Comparison of ENCODE assay signal across 8 mouse cellular contexts in the genomic region with DNA sequence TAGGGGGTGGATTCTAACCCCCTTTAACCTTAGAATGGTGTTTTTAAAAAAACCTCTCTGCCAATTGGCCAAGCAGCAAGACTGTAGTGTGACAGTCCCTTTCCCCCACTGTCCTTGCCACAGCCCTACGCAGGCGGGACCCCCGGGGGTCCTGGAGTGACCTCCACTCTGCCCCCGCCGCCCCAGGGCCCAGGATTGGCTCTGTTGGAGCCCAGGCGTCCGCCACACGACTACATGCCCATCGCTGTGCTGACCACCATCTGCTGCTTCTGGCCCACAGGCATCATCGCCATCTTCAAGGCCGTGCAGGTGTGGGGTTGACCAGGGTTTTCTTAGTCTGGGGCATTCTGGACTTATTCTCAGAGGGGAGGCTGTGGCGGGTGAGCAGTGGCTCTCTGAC. TPM values are rescaled to one million over a fixed set of nuclear protein-coding genes. Genes with fewer than 3 reads are reported as not detected.
DNase-seq lines count a peak whose midpoint lies in the region; ATAC-seq and TF ChIP-seq lines count a peak whose summit lies in the region.

No protein-coding gene starts in this region.

- peaks cover 51% of the 10 kb centered on the region for H3K27me3 ChIP-seq in heart, embryonic 14.5 days (ENCODE audit: control insufficient read depth, insufficient read depth, low read length)
- H3K27me3 ChIP-seq in forebrain, postnatal 0 days (ENCODE audit: insufficient read depth, low read length), result no peaks in the 10 kb centered on the region
- H3K27me3 ChIP-seq in midbrain, embryonic 11.5 days (ENCODE audit: control insufficient read depth, insufficient read depth, low read length), result peaks cover 26% of the 10 kb centered on the region

- DNase-seq in heart, adult 9 months (ENCODE audit: low spot score in 2 of 2), result no peak
- DNase-seq in brain, adult 2 months (ENCODE audit: low read depth, low spot score), result peak; percentile 45
- DNase-seq in forebrain, postnatal 0 days, result no peak
- peak; percentile 86 for DNase-seq in midbrain, embryonic 11.5 days (ENCODE audit: low spot score, missing footprints)
- no peak for DNase-seq in urinary bladder, adult 2 months (ENCODE audit: low spot score)
- no peak for DNase-seq in embryo, embryonic 9.5 days (ENCODE audit: extremely low spot score)
- no peak for DNase-seq in right cerebral cortex, adult 2 months (ENCODE audit: low spot score in 2 of 2)

- peak overlapping the region; percentile 68 for H3K4me2 ChIP-seq in heart, embryonic 14.5 days (ENCODE audit: low read length)
- peak overlapping the region; percentile 92 for H3K4me2 ChIP-seq in forebrain, postnatal 0 days (ENCODE audit: low read depth)
- peak overlapping the region; percentile 56 for H3K4me2 ChIP-seq in midbrain, embryonic 11.5 days

- H3K36me3 ChIP-seq in heart, embryonic 14.5 days (ENCODE audit: control insufficient read depth, insufficient read depth, low read length), result no peaks in the 10 kb centered on the region
- no peaks in the 10 kb centered on the region for H3K36me3 ChIP-seq in forebrain, postnatal 0 days (ENCODE audit: insufficient read depth)
- no peaks in the 10 kb centered on the region for H3K36me3 ChIP-seq in midbrain, embryonic 11.5 days (ENCODE audit: control insufficient read depth, insufficient read depth, low read length)

- no peaks in the 10 kb centered on the region for H3K9me3 ChIP-seq in heart, embryonic 14.5 days (ENCODE audit: control insufficient read depth, low read length)
- H3K9me3 ChIP-seq in forebrain, postnatal 0 days (ENCODE audit: low read length), result no peaks in the 10 kb centered on the region
- H3K9me3 ChIP-seq in midbrain, embryonic 11.5 days (ENCODE audit: control insufficient read depth, low read length), result no peaks in the 10 kb centered on the region

- H3K9ac ChIP-seq in heart, embryonic 14.5 days (ENCODE audit: low read length), result peak overlapping the region; percentile 46; the same call in 1 of the 2 replicates
- peak overlapping the region; percentile 19; the same call in 1 of the 2 replicates for H3K9ac ChIP-seq in forebrain, postnatal 0 days
- no peak overlapping the region for H3K9ac ChIP-seq in midbrain, embryonic 11.5 days (ENCODE audit: low read length)

- 8% methylated on average over 12 of the region's 12 CpGs for WGBS in heart, embryonic 14.5 days
- 9% methylated on average over 12 of the region's 12 CpGs for WGBS in forebrain, postnatal 0 days
- 3% methylated on average over 12 of the region's 12 CpGs for WGBS in midbrain, embryonic 11.5 days

- no peak for ATAC-seq in heart, embryonic 14.5 days (ENCODE audit: insufficient number of reproducible peaks, insufficient read depth, low FRiP score, low read depth)
- no peak for ATAC-seq in forebrain, postnatal 0 days
- no peak for ATAC-seq in midbrain, embryonic 11.5 days (ENCODE audit: low FRiP score)

- no peak for TF ChIP-seq CTCF in forebrain, postnatal 0 days (IDR thresholded peaks at IDR 0.05; ENCODE audit: low read depth)

- no peak overlapping the region for H3K27ac ChIP-seq in heart, embryonic 14.5 days (replicated peaks in 1 of 2; ENCODE audit: control insufficient read depth in 1 of 2, insufficient read depth in 1 of 2, low read depth in 2 of 2, low read length in 2 of 2)
- H3K27ac ChIP-seq in forebrain, postnatal 0 days (ENCODE audit: low read depth, low read length), result no peak overlapping the region
- H3K27ac ChIP-seq in midbrain, embryonic 11.5 days (ENCODE audit: low read depth, low read length), result no peak overlapping the region

- peak overlapping the region in 1 of 2 experiments; percentile 33; a peak in 2 of 4 replicates for H3K4me3 ChIP-seq in heart, embryonic 14.5 days (ENCODE audit: control insufficient read depth in 1 of 2, insufficient read depth in 1 of 2, low read depth in 1 of 2, low read length in 2 of 2)
- peak overlapping the region; percentile 45 for H3K4me3 ChIP-seq in forebrain, postnatal 0 days (ENCODE audit: low read depth, low read length)
- peak overlapping the region; percentile 29 for H3K4me3 ChIP-seq in midbrain, embryonic 11.5 days (ENCODE audit: low read depth, low read length)

- H3K4me1 ChIP-seq in heart, embryonic 14.5 days (ENCODE audit: control insufficient read depth in 2 of 2, insufficient read depth in 2 of 2, low read length in 2 of 2), result peaks cover 14 to 36% of the 10 kb centered on the region in 2 experiments
- peaks cover 21% of the 10 kb centered on the region for H3K4me1 ChIP-seq in forebrain, postnatal 0 days (ENCODE audit: insufficient read depth)
- peaks cover 39% of the 10 kb centered on the region for H3K4me1 ChIP-seq in midbrain, embryonic 11.5 days (ENCODE audit: control insufficient read depth, insufficient read depth, low read length)

RNA-seq across cellular contexts. Expression of gene Prrt1, which starts 2.3 kb away (rescaled TPM):
- polyA plus RNA-seq in heart, embryonic 14.5 days (2014; fragmentation: Nextera tagmentation; extraction: Ambion mirVana), result 0.27 and 0.39 TPM in 2 replicates
- total RNA-seq in forebrain, postnatal 0 days (2014; rRNA removed), result 7.8 and 11.4 TPM in 2 replicates
- polyA plus RNA-seq in forebrain, postnatal 0 days (2015; fragmentation: Nextera tagmentation; extraction: Ambion mirVana), result 12.2 and 15.1 TPM in 2 replicates
- polyA plus RNA-seq in midbrain, embryonic 11.5 days (2014; fragmentation: Nextera tagmentation; extraction: Ambion mirVana), result 1.8 and 2.4 TPM in 2 replicates
- 8.0 and 11.1 TPM in 2 replicates for polyA plus RNA-seq in urinary bladder, adult 2 months (2012; rRNA removed)

RNA-seq across cellular contexts. Expression of gene Ppt2, which starts 3.3 kb away (rescaled TPM):
- polyA plus RNA-seq in heart, embryonic 14.5 days (2014; fragmentation: Nextera tagmentation; extraction: Ambion mirVana), result 30.4 and 33.3 TPM in 2 replicates
- 24.2 and 27.2 TPM in 2 replicates for total RNA-seq in forebrain, postnatal 0 days (2014; rRNA removed)
- 17.6 and 20.2 TPM in 2 replicates for polyA plus RNA-seq in forebrain, postnatal 0 days (2015; fragmentation: Nextera tagmentation; extraction: Ambion mirVana)
- polyA plus RNA-seq in midbrain, embryonic 11.5 days (2014; fragmentation: Nextera tagmentation; extraction: Ambion mirVana), result 25.8 and 26.4 TPM in 2 replicates
- 22.8 and 24.8 TPM in 2 replicates for polyA plus RNA-seq in urinary bladder, adult 2 months (2012; rRNA removed)

RNA-seq across cellular contexts. Expression of gene Fkbpl, which starts 12.9 kb away (rescaled TPM):
- 7.3 and 8.9 TPM in 2 replicates for polyA plus RNA-seq in heart, embryonic 14.5 days (2014; fragmentation: Nextera tagmentation; extraction: Ambion mirVana)
- total RNA-seq in forebrain, postnatal 0 days (2014; rRNA removed), result 9.6 and 19.9 TPM in 2 replicates
- polyA plus RNA-seq in forebrain, postnatal 0 days (2015; fragmentation: Nextera tagmentation; extraction: Ambion mirVana), result 8.2 and 11.4 TPM in 2 replicates
- polyA plus RNA-seq in midbrain, embryonic 11.5 days (2014; fragmentation: Nextera tagmentation; extraction: Ambion mirVana), result 14.4 and 15.1 TPM in 2 replicates
- polyA plus RNA-seq in urinary bladder, adult 2 months (2012; rRNA removed), result 4.6 and 7.2 TPM in 2 replicates

RNA-seq across cellular contexts. Expression of gene Atf6b, which starts 15.3 kb away (rescaled TPM):
- 28.7 and 34.3 TPM in 2 replicates for polyA plus RNA-seq in heart, embryonic 14.5 days (2014; fragmentation: Nextera tagmentation; extraction: Ambion mirVana)
- 39.9 and 43.7 TPM in 2 replicates for total RNA-seq in forebrain, postnatal 0 days (2014; rRNA removed)
- polyA plus RNA-seq in forebrain, postnatal 0 days (2015; fragmentation: Nextera tagmentation; extraction: Ambion mirVana), result 86.1 and 86.4 TPM in 2 replicates
- 68.2 and 77.6 TPM in 2 replicates for polyA plus RNA-seq in midbrain, embryonic 11.5 days (2014; fragmentation: Nextera tagmentation; extraction: Ambion mirVana)
- polyA plus RNA-seq in urinary bladder, adult 2 months (2012; rRNA removed), result 39.2 and 42.1 TPM in 2 replicates

RNA-seq across cellular contexts. Expression of gene Egfl8, which starts 15.9 kb away (rescaled TPM):
- polyA plus RNA-seq in heart, embryonic 14.5 days (2014; fragmentation: Nextera tagmentation; extraction: Ambion mirVana), result 0.46 and 0.55 TPM in 2 replicates
- 2.7 and 3.2 TPM in 2 replicates for total RNA-seq in forebrain, postnatal 0 days (2014; rRNA removed)
- 3.8 and 4.8 TPM in 2 replicates for polyA plus RNA-seq in forebrain, postnatal 0 days (2015; fragmentation: Nextera tagmentation; extraction: Ambion mirVana)
- 3.3 and 3.8 TPM in 2 replicates for polyA plus RNA-seq in midbrain, embryonic 11.5 days (2014; fragmentation: Nextera tagmentation; extraction: Ambion mirVana)
- polyA plus RNA-seq in urinary bladder, adult 2 months (2012; rRNA removed), result 9.3 and 10.6 TPM in 2 replicates

Comparison
In these comparisons a context has a peak if more than half of its experiments do, and no peak if none do; other contexts are left out.
1. DNase-seq: peak in brain, adult 2 months (single experiment) and midbrain, embryonic 11.5 days (single experiment); none in heart, adult 9 months (0 of 2), forebrain, postnatal 0 days (single experiment), urinary bladder, adult 2 months (single experiment), embryo, embryonic 9.5 days (single experiment) and right cerebral cortex, adult 2 months (0 of 2).
2. Peak in every context shown above with its lines, with median percentiles within 50 percentile points of each other: H3K4me2 ChIP-seq.